Mouse (Mus musculus): ENCODE data around the gene Gm37240. TPM values are rescaled to one million over a fixed set of nuclear protein-coding genes. Genes with fewer than 3 reads are reported as not detected.

The Gm37240 gene
- polyA plus RNA-seq, 1 experiment from 2014 or later: 7.2 TPM

- H3K27ac ChIP-seq (replicated peaks): peak overlapping the region; percentile 53
- no peak; the same call in 1 of the 2 replicates for ATAC-seq (ENCODE audit: extremely low read depth, insufficient number of reproducible peaks, low FRiP score, low TSS enrichment)
- peaks cover 38% of the 10 kb centered on the region for H3K4me1 ChIP-seq
- H3K36me3 ChIP-seq: no peaks in the 10 kb centered on the region
- no peaks in the 10 kb centered on the region for H3K27me3 ChIP-seq (replicated peaks)
- H3K9ac ChIP-seq: no peak overlapping the region
- H3K9me3 ChIP-seq: no peaks in the 10 kb centered on the region
- no peak overlapping the region for H3K4me2 ChIP-seq
- H3K4me3 ChIP-seq: no peak overlapping the region
- WGBS: 47% methylated on average over 7 of the region's 7 CpGs
Measured at GRCm38 (mm10) chr3:85362883-85363282, 524.4 kb downstream of the Gm37240 start.

DNA sequence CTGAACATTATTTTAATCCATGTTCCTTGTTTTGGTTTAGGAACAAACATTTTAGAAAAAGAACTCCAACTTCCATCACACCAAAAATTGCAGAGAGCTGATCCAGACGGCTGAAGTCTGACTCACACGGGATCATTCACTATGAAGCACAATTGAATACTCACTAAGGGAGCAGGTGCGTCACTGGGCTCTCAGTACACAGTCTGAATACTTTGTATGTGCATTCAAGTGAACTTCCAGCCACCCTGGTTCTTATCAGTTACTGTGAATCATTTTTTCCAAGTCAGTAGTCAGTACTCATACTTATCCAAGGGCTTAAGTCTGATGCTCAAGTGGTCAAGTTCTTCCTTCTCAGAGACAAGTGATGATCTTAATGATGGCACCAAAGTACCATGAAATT, 530.9 kb downstream of the Gm37240 start:
- ATAC-seq (ENCODE audit: extremely low read depth, insufficient number of reproducible peaks, low FRiP score, low TSS enrichment): no peak
- H3K9ac ChIP-seq: no peak overlapping the region
- H3K4me3 ChIP-seq: no peak overlapping the region
- H3K9me3 ChIP-seq: no peaks in the 10 kb centered on the region
- no peak overlapping the region for H3K27ac ChIP-seq (replicated peaks)
- no peaks in the 10 kb centered on the region for H3K27me3 ChIP-seq (replicated peaks)
- no peaks in the 10 kb centered on the region for H3K36me3 ChIP-seq
- H3K4me1 ChIP-seq: 0 out of 2 replicates have a peak, but pooled peaks cover 6% of the 10 kb centered on the region
- H3K4me2 ChIP-seq: no peak overlapping the region
- 65% methylated on average over 3 of the region's 3 CpGs for WGBS

GRCm38 (mm10) chr3:85348021-85348420, 539.3 kb downstream of the Gm37240 start:
- no peaks in the 10 kb centered on the region for H3K27me3 ChIP-seq (replicated peaks)
- H3K4me3 ChIP-seq: no peak overlapping the region
- WGBS: 79% methylated on average over 6 of the region's 6 CpGs
- no peak overlapping the region for H3K4me2 ChIP-seq
- ATAC-seq (ENCODE audit: extremely low read depth, insufficient number of reproducible peaks, low FRiP score, low TSS enrichment): no peak
- no peak overlapping the region for H3K9ac ChIP-seq
- H3K27ac ChIP-seq (replicated peaks): no peak overlapping the region
- no peaks in the 10 kb centered on the region for H3K36me3 ChIP-seq
- no peaks in the 10 kb centered on the region for H3K4me1 ChIP-seq
- H3K9me3 ChIP-seq: no peaks in the 10 kb centered on the region

DNA sequence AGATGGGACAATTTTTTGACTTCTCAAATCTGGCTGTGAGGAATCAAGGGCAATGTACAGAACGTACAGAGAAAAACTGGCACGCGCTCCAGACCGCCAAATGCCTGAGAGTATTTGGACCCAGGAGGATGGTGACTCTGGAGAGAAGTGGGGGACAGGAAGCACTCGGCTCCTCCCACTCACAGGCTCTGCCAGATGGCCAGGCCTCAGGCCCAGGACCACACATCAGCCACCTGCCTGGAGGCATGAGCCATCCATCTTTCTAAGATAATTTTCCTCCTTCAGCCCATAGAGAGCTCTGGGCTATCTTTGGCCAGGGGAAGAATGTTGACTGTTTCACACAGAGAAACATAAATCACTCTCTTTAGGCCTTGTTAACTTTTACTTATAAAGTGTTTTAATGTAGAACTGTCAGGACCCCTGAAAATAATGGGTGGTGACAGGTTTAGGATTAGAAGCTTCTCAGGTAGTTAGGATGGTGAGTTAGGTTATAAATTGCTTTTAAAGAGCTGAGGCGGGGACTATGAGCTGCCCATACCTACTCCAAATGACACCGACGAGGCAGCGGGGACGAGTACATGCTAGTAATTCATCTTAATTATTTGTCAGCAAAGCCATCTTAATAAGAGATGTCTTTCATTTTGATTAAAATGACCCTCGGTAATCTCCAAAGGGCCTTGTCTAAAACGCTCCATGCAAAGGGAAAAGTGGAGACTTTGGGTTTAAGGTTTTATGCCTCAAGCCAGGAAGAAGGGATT, 546.0 kb downstream of the Gm37240 start:
- Histone ChIP-seq H3K27ac (replicated peaks) (peak overlapping the region; percentile 36; the same call in 1 of the 2 replicates), H3K9ac (no peak overlapping the region), H3K27me3 (replicated peaks) (no peaks in the 10 kb centered on the region), H3K36me3 (no peaks in the 10 kb centered on the region), H3K4me1 (peaks cover 36% of the 10 kb centered on the region), H3K9me3 (no peaks in the 10 kb centered on the region), H3K4me2 (no peak overlapping the region), H3K4me3 (no peak overlapping the region)
- WGBS: 66% methylated on average over 12 of the region's 12 CpGs
- ATAC-seq (ENCODE audit: extremely low read depth, insufficient number of reproducible peaks, low FRiP score, low TSS enrichment): no peak

DNA sequence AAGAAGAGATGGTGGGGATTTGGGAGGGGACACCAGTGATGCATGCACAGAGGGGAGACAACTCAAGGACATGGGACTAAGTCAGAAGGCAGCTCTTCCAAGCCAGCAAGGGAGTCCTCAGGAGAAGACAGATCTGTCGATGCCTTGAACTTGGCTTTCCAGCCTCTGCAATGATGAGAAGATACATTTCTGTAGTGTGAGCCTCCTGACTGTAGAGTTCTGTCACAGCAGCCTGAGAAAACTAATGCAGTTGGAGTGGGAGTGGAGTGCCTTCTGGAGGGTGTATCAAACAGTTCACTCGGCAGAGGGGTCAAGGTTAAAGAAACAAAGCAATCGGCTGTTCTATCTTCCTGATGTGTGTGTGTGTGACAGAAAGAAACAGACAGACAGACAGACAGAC, 546.8 kb downstream of the Gm37240 start:
- WGBS: 34% methylated on average over 3 of the region's 3 CpGs
- no peak for ATAC-seq (ENCODE audit: extremely low read depth, insufficient number of reproducible peaks, low FRiP score, low TSS enrichment)
- Histone ChIP-seq H3K9ac (no peak overlapping the region), H3K4me1 (peaks cover 36% of the 10 kb centered on the region), H3K4me3 (no peak overlapping the region), H3K27me3 (replicated peaks) (no peaks in the 10 kb centered on the region), H3K4me2 (no peak overlapping the region), H3K27ac (replicated peaks) (peak overlapping the region; percentile 36; the same call in 1 of the 2 replicates), H3K36me3 (no peaks in the 10 kb centered on the region), H3K9me3 (no peaks in the 10 kb centered on the region)

- no peak for ATAC-seq (ENCODE audit: extremely low read depth, insufficient number of reproducible peaks, low FRiP score, low TSS enrichment)
- Histone ChIP-seq H3K9ac (no peak overlapping the region), H3K27ac (replicated peaks) (no peak overlapping the region), H3K4me1 (peaks cover 36% of the 10 kb centered on the region), H3K4me3 (no peak overlapping the region), H3K4me2 (no peak overlapping the region), H3K27me3 (replicated peaks) (no peaks in the 10 kb centered on the region), H3K9me3 (no peaks in the 10 kb centered on the region), H3K36me3 (no peaks in the 10 kb centered on the region)
- WGBS: 72% methylated on average over 2 of the region's 2 CpGs
Measured at GRCm38 (mm10) chr3:85339926-85340325, 547.4 kb downstream of the Gm37240 start.

GRCm38 (mm10) chr3:85339269-85339820, 548.0 kb downstream of the Gm37240 start:
- peak overlapping the region; percentile 12; the same call in 1 of the 2 replicates for H3K4me2 ChIP-seq
- H3K36me3 ChIP-seq: no peaks in the 10 kb centered on the region
- no peak overlapping the region for H3K9ac ChIP-seq
- H3K27ac ChIP-seq (replicated peaks): peak overlapping the region; percentile 40
- H3K4me3 ChIP-seq: no peak overlapping the region
- H3K27me3 ChIP-seq (replicated peaks): no peaks in the 10 kb centered on the region
- no peak for ATAC-seq (ENCODE audit: extremely low read depth, insufficient number of reproducible peaks, low FRiP score, low TSS enrichment)
- WGBS: 53% methylated on average over 10 of the region's 10 CpGs
- peaks cover 36% of the 10 kb centered on the region for H3K4me1 ChIP-seq
- no peaks in the 10 kb centered on the region for H3K9me3 ChIP-seq

GRCm38 (mm10) chr3:85338755-85339095, 548.6 kb downstream of the Gm37240 start:
- H3K4me2 ChIP-seq: no peak overlapping the region
- no peak overlapping the region for H3K4me3 ChIP-seq
- no peak overlapping the region; the same call in 1 of the 2 replicates for H3K27ac ChIP-seq (replicated peaks)
- peaks cover 36% of the 10 kb centered on the region for H3K4me1 ChIP-seq
- no peak for ATAC-seq (ENCODE audit: extremely low read depth, insufficient number of reproducible peaks, low FRiP score, low TSS enrichment)
- H3K9ac ChIP-seq: no peak overlapping the region
- no peaks in the 10 kb centered on the region for H3K27me3 ChIP-seq (replicated peaks)
- H3K36me3 ChIP-seq: no peaks in the 10 kb centered on the region
- WGBS: 80% methylated on average over 3 of the region's 3 CpGs
- H3K9me3 ChIP-seq: no peaks in the 10 kb centered on the region

- no peak overlapping the region for H3K4me2 ChIP-seq
- no peak for ATAC-seq (ENCODE audit: extremely low read depth, insufficient number of reproducible peaks, low FRiP score, low TSS enrichment)
- no peaks in the 10 kb centered on the region for H3K36me3 ChIP-seq
- WGBS: 79% methylated on average over 7 of the region's 7 CpGs
- H3K4me3 ChIP-seq: no peak overlapping the region
- H3K4me1 ChIP-seq: peaks cover 36% of the 10 kb centered on the region
- no peaks in the 10 kb centered on the region for H3K9me3 ChIP-seq
- no peak overlapping the region for H3K9ac ChIP-seq
- H3K27me3 ChIP-seq (replicated peaks): no peaks in the 10 kb centered on the region
- no peak overlapping the region for H3K27ac ChIP-seq (replicated peaks)
Measured at GRCm38 (mm10) chr3:85337881-85338754, 549.2 kb downstream of the Gm37240 start.

- Histone ChIP-seq H3K9me3 (no peaks in the 10 kb centered on the region), H3K27ac (replicated peaks) (no peak overlapping the region), H3K9ac (no peak overlapping the region), H3K36me3 (no peaks in the 10 kb centered on the region), H3K4me1 (peaks cover 19% of the 10 kb centered on the region), H3K4me2 (no peak overlapping the region), H3K27me3 (replicated peaks) (no peaks in the 10 kb centered on the region), H3K4me3 (no peak overlapping the region)
- WGBS: 62% methylated on average over 1 of the region's 1 CpGs
- ATAC-seq (ENCODE audit: extremely low read depth, insufficient number of reproducible peaks, low FRiP score, low TSS enrichment): no peak
Measured at GRCm38 (mm10) chr3:85335517-85335916, 551.8 kb downstream of the Gm37240 start.

DNA sequence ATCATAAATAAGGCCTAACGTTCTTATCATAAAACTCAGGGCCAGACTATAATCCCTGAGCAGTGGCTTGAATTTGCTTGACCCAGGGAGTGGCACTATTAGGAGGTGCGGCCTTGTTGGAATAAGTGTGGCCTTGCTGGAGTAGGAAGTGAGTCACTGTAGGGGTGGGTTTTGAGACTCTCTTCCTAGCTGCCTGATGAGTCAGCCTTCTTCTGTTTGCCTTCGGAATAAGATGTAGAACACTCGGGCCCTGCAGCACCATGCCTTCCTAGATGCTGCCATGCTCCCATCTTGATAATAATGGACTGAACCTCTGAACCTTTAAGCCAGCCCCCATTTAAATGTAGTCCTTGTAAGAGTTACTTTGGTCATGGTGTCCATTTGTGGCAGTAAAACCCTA, 555.0 kb downstream of the Gm37240 start:
- H3K9me3 ChIP-seq: no peaks in the 10 kb centered on the region
- ATAC-seq (ENCODE audit: extremely low read depth, insufficient number of reproducible peaks, low FRiP score, low TSS enrichment): no peak
- H3K36me3 ChIP-seq: no peaks in the 10 kb centered on the region
- no peak overlapping the region for H3K4me2 ChIP-seq
- H3K27ac ChIP-seq (replicated peaks): no peak overlapping the region
- 72% methylated on average over 4 of the region's 4 CpGs for WGBS
- no peaks in the 10 kb centered on the region for H3K4me1 ChIP-seq
- H3K4me3 ChIP-seq: no peak overlapping the region
- H3K9ac ChIP-seq: no peak overlapping the region
- H3K27me3 ChIP-seq (replicated peaks): no peaks in the 10 kb centered on the region
